Mouse (Mus musculus): Measurements from ENCODE around the gene Dhps. TPM values are rescaled to one million over a fixed set of nuclear protein-coding genes. Genes with fewer than 3 reads are reported as not detected.

The Dhps gene
- 74.7 and 74.8 TPM in 2 replicates for polyA plus RNA-seq (2016; fragmentation: Nextera tagmentation; extraction: Ambion mirVana)

DNA sequence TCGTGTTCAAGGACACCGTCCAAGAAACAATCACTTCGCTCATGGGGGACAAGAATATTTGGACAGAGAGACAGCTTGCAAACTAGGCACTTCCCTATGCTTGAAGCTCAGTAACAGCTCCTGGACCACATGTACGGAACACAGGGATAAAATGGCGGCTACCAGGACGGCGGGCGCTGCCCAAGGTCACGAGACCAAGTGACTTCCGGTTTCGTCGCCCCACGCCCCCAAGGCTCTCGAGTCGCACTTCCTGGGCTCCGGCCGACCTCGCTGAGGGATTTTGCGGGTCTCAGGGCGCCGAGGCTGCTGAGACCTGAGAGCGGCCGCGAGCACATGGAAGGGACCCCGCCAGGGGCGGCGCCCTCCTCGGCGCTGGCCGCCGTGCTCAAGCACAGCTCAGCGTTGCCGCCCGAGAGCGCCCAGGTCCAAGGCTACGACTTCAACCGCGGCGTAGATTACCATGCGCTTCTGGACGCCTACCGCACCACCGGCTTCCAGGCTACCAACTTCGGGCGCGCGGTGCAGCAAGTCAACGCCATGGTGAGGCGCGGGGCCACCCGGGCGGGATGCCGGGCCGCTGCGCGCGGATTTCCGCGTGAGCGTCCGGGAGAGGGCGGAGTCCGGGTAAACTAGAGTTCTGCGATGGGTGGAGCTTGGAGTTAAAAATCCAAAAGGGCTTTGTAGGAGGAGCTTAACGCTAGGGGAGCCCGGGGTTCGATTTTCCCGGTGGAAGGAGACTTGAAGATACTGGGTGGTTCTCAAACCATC lies at the start of gene Dhps:
Gene Dhps, plus strand, starts transcription at position 244 of the 768 bp plus-strand sequence.
- Histone ChIP-seq H3K27me3 (no peaks in the 10 kb centered on the region), H3K4me2 (replicated peaks) (peak within 1 kb of the TSS; percentile 78), H3K27ac (replicated peaks) (peak within 1 kb of the TSS; percentile 95), H3K36me3 (peaks cover 42% of the 10 kb centered on the region), H3K4me3 (peak within 1 kb of the TSS; percentile 90), H3K9ac (replicated peaks) (peak within 1 kb of the TSS; percentile 84), H3K9me3 (no peaks in the 10 kb centered on the region), H3K4me1 (peaks cover 14% of the 10 kb centered on the region)
- under 1% methylated on average over 68 of the region's 68 CpGs for WGBS
- ATAC-seq (ENCODE audit: low FRiP score, low read depth), result peak; percentile 90

DNA sequence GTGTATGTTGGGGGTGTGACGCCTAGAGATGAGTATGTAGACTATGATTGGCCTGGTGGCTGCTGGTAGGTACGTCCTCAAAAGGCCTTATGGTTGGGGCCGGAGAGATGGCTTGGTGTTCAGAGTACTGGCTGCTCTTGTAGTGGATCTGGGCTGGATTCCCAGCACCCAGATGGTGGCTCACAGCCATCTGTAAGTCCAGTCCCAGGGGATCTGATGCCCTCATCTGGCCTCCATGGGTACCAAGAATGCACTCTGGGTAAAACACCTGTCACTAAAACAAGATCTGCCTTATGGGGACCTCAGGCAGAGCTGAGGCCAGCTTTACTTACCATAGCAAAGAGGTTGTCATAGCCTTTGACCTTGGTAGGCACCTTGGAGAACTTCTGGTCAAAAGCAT lies 47.7 kb upstream of the Dhps start:
- Histone ChIP-seq H3K4me3 (peak overlapping the region; percentile 78), H3K4me1 (peaks cover 33% of the 10 kb centered on the region), H3K9me3 (no peaks in the 10 kb centered on the region), H3K27ac (replicated peaks) (no peak overlapping the region), H3K27me3 (no peaks in the 10 kb centered on the region), H3K36me3 (peaks cover 51% of the 10 kb centered on the region), H3K9ac (replicated peaks) (no peak overlapping the region), H3K4me2 (replicated peaks) (peak overlapping the region; percentile 99)
- ATAC-seq (ENCODE audit: low FRiP score, low read depth), result no peak
- 93% methylated on average over 3 of the region's 3 CpGs for WGBS

DNA sequence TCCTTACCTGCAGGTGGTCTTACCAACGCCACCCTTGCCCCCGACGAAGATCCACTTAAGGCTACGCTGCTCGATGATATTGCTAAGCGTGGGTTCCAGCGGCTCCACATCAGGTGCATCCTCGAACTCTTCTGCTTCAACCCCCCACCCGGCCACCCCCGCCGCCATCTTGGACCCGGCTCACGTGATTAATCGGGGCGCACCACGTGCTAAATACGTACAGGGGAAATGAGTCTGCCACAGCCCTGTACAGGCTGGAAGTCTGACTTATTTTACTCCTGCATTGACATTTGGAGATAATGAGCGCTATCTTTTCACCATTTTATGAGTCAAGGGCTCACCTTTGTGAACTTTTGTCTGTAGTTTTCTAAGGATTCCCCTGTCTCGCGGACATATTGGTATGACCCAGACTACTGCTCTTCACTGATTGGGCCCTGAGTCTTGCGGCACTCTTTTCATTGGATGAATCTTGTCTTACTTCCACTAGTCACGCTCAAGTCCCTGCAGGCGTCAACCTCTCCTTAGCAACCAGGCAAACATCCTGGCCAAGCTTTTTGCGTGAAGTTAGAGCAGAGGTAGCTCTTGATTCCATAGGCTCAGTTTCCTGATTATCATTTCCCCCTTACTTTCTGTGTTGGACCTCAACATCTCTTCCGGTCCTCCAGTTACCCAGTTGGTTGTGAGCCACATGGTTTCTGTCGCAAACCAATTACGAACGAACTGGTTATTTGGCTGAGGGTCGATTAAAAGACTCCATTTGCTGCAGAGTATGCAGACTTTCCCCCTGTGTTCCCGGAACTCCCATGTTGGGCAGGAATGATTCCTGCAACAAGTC lies 46.2 kb upstream of the Dhps start, which contains the start of gene Asna1:
Gene Asna1, minus strand, starts transcription at position 184 of the 835 bp plus-strand sequence.
- Histone ChIP-seq H3K36me3 (peaks cover 50% of the 10 kb centered on the region), H3K27me3 (no peaks in the 10 kb centered on the region), H3K27ac (replicated peaks) (peak within 1 kb of the TSS; percentile 77), H3K9ac (replicated peaks) (peak within 1 kb of the TSS; percentile 76), H3K4me3 (peak within 1 kb of the TSS; percentile 78), H3K4me2 (replicated peaks) (peak within 1 kb of the TSS; percentile 99), H3K4me1 (peaks cover 40% of the 10 kb centered on the region), H3K9me3 (no peaks in the 10 kb centered on the region)
- WGBS, result 7% methylated on average over 30 of the region's 30 CpGs
- peak; percentile 85 for ATAC-seq (ENCODE audit: low FRiP score, low read depth)

DNA sequence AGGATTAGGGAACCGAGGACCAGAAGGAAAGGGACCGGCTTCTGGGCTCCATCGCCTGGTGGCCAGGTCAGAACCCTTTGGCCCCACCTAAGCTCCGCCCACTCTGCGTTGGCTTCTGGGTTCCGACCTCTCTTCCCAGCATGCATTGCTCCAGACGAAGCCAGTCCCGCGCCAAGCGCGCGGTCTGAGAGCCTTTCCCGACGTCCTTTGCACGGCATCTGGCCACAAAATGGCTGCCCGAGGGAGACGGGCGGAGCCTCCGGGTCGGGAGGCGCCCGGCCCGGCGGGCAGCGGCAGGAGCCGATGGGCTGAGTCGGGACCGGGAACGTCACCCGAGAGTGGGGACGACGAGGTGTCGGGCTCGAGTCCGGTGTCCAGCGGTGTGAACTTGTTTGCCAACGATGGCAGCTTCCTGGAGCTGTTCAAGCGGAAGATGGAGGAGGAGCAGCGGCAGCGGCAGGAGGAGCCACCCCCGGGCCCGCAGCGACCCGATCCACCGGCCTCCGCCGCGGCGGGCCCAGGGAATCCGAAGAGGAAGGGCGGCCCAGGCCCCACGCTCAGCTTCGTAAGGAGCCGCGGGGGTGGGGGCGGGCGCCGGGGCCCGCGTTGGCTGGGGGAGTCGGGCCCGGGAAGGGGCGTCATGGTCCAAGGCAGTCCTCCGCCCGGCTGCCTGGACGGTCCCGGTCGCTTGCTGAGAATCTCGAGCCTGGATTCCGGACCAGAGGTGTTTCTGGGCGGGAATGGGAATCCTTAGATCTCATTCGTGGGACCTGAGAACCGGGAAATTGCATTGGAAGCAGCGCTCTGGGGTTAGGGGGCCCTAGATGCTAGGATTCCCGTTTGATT lies 44.7 kb upstream of the Dhps start, which contains the start of gene Trir:
Gene Trir, plus strand, starts transcription at position 154 of the 846 bp plus-strand sequence.
- peak within 1 kb of the TSS; percentile 99 for H3K4me2 ChIP-seq (replicated peaks)
- ATAC-seq (ENCODE audit: low FRiP score, low read depth), result peak; percentile 80
- peak within 1 kb of the TSS; percentile 95 for H3K9ac ChIP-seq (replicated peaks)
- peak within 1 kb of the TSS; percentile 78 for H3K27ac ChIP-seq (replicated peaks)
- peak within 1 kb of the TSS; percentile 82 for H3K4me3 ChIP-seq
- H3K27me3 ChIP-seq, result no peaks in the 10 kb centered on the region
- no peaks in the 10 kb centered on the region for H3K9me3 ChIP-seq
- peaks cover 48% of the 10 kb centered on the region for H3K36me3 ChIP-seq
- peaks cover 37% of the 10 kb centered on the region for H3K4me1 ChIP-seq
- WGBS, result under 1% methylated on average over 62 of the region's 75 CpGs

- H3K4me1 ChIP-seq, result peaks cover 37% of the 10 kb centered on the region
- H3K4me2 ChIP-seq (replicated peaks), result peak overlapping the region; percentile 80
- H3K4me3 ChIP-seq, result peak overlapping the region; percentile 82
- H3K9ac ChIP-seq (replicated peaks), result peak overlapping the region; percentile 95
- 2% methylated on average over 13 of the region's 13 CpGs for WGBS
- no peak for ATAC-seq (ENCODE audit: low FRiP score, low read depth)
- peak overlapping the region; percentile 78 for H3K27ac ChIP-seq (replicated peaks)
- H3K9me3 ChIP-seq, result no peaks in the 10 kb centered on the region
- peaks cover 48% of the 10 kb centered on the region for H3K36me3 ChIP-seq
- no peaks in the 10 kb centered on the region for H3K27me3 ChIP-seq
These were observed 44.1 kb upstream of the Dhps start for GRCm38 (mm10) chr8:85027516-85027855.

DNA sequence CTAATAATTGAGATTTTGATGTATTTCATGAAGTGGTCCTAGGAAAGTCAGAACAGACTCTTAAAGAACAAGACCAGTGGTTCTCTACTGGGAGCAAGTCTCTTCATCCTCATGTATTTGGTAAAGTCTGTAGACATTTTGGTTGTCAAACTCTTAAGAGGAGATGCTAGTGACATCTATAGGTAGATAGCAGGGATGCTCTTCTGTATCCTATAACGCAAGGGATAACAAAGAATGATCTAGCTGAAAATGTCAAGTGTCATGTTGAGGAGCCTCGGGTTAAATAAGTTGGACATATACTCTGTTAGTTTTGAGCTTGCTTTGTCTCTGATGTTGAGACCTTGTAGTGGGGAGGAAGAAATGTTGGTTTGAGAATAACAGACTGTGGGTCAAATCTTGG lies 43.6 kb upstream of the Dhps start:
- peaks cover 48% of the 10 kb centered on the region for H3K36me3 ChIP-seq
- H3K4me1 ChIP-seq, result peaks cover 37% of the 10 kb centered on the region
- H3K9ac ChIP-seq (replicated peaks), result peak overlapping the region; percentile 95
- no peaks in the 10 kb centered on the region for H3K27me3 ChIP-seq
- H3K4me3 ChIP-seq, result peak overlapping the region; percentile 82
- no peak overlapping the region for H3K27ac ChIP-seq (replicated peaks)
- no peak for ATAC-seq (ENCODE audit: low FRiP score, low read depth)
- H3K9me3 ChIP-seq, result no peaks in the 10 kb centered on the region
- peak overlapping the region; percentile 80 for H3K4me2 ChIP-seq (replicated peaks)
- WGBS, result 31% methylated on average over 2 of the region's 2 CpGs

DNA sequence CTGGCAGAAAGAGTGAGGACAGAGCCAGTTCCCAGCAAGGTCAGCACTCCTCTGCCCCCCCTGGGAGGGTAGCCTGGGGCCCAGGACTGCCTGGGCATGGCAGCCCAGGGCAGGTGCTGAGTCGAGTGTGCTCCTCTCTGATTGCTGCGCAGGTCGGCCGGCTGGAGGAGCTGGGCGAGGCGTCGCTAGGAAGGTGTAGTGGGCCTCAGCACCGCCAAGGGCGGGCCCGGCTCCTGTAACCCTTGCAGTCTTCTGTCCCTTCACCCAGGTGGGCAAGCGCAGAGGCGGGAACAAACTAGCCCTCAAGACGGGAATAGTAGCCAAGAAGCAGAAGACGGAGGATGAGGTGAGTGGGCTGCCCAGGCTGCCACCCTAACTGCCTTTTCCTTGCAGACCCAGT lies 42.3 kb upstream of the Dhps start:
- 90% methylated on average over 14 of the region's 14 CpGs for whole genome bisulfite sequencing
- H3K4me3 ChIP-seq, result 0 out of 2 replicates have a peak overlapping the region, but pooled peaks have one; percentile 82
- H3K36me3 ChIP-seq, result peaks cover 42% of the 10 kb centered on the region
- no peak overlapping the region for H3K9ac ChIP-seq (replicated peaks)
- H3K9me3 ChIP-seq, result no peaks in the 10 kb centered on the region
- H3K4me1 ChIP-seq, result peaks cover 33% of the 10 kb centered on the region
- H3K4me2 ChIP-seq (replicated peaks), result peak overlapping the region; percentile 80; the same call in 1 of the 2 replicates
- no peak for ATAC-seq (ENCODE audit: low FRiP score, low read depth)
- H3K27me3 ChIP-seq, result no peaks in the 10 kb centered on the region
- H3K27ac ChIP-seq (replicated peaks), result 0 out of 2 replicates have a peak overlapping the region, but pooled peaks have one; percentile 22

DNA sequence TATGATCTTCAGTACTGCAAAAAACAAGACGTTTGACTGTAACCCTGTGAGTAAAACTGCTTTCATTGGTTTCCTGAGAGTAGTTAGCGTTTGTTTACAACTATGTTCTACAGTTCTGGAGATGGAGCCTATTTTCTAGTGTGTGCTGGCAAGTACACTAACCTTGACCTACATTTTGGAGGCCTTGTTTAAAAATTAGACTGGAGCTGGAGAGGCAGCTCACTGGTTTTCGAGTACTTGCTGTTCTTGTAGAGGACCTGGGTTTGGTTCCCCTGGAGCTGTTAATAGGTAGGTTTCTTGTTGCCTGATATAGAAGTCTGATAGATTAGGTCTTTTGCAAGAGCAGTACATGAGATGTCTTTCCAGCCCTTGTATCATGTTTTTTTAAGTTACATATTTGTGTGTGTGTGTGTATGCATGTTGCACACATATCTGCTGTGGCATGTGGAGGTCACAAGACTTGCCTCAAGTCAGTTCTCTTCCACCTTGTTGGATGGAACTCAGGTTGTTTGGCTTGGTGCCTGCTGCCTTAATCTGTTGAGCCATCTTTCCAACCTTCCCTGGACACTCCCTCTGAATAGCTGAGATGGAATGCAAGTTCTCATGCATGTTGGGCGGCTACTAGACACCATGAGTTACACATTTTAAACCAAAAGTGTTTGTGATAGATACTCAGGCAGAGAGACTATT lies 38.8 kb upstream of the Dhps start:
- Histone ChIP-seq H3K27ac (replicated peaks) (no peak overlapping the region), H3K36me3 (peaks cover 42% of the 10 kb centered on the region), H3K27me3 (no peaks in the 10 kb centered on the region), H3K9me3 (no peaks in the 10 kb centered on the region), H3K4me2 (replicated peaks) (no peak overlapping the region), H3K4me1 (peaks cover 32% of the 10 kb centered on the region), H3K9ac (replicated peaks) (no peak overlapping the region), H3K4me3 (no peak overlapping the region)
- ATAC-seq (ENCODE audit: low FRiP score, low read depth), result no peak
- 89% methylated on average over 4 of the region's 4 CpGs for WGBS

- Histone ChIP-seq H3K9ac (replicated peaks) (no peak overlapping the region), H3K27me3 (no peaks in the 10 kb centered on the region), H3K4me3 (no peak overlapping the region), H3K27ac (replicated peaks) (no peak overlapping the region), H3K4me1 (peaks cover 30% of the 10 kb centered on the region), H3K9me3 (no peaks in the 10 kb centered on the region), H3K36me3 (peaks cover 42% of the 10 kb centered on the region), H3K4me2 (replicated peaks) (no peak overlapping the region)
- ATAC-seq (ENCODE audit: low FRiP score, low read depth), result no peak
- 71% methylated on average over 1 of the region's 1 CpGs for WGBS
These were observed 37.7 kb upstream of the Dhps start for GRCm38 (mm10) chr8:85033867-85034266.

DNA sequence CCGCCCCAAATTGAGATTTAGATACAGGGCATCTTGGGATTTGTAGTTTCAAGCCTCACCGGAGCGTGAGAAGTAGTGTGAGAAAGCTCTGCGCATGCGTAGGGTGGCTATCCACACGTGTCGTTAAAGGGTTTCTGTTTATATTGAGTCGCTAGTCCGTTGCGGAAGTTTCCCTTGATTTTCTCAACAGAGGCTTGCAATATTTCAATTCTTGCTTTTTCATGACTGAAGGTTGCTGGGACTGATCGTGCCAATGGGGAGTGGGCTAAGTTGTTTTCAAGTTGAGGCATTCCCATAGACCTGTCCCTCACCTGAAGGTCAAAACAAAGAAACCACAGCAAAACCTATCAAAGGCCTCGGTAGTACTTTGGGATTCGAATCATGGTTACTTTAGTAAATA lies 36.8 kb upstream of the Dhps start:
- no peak for ATAC-seq (ENCODE audit: low FRiP score, low read depth)
- H3K27ac ChIP-seq (replicated peaks), result no peak overlapping the region
- no peaks in the 10 kb centered on the region for H3K9me3 ChIP-seq
- H3K27me3 ChIP-seq, result no peaks in the 10 kb centered on the region
- 6% methylated on average over 13 of the region's 13 CpGs for WGBS
- H3K4me3 ChIP-seq, result peak overlapping the region; percentile 90
- H3K4me1 ChIP-seq, result peaks cover 26% of the 10 kb centered on the region
- no peak overlapping the region for H3K9ac ChIP-seq (replicated peaks)
- H3K36me3 ChIP-seq, result peaks cover 35% of the 10 kb centered on the region
- H3K4me2 ChIP-seq (replicated peaks), result peak overlapping the region; percentile 90
